8 mouse cellular contexts compared by ENCODE assay signal in the genomic region with DNA sequence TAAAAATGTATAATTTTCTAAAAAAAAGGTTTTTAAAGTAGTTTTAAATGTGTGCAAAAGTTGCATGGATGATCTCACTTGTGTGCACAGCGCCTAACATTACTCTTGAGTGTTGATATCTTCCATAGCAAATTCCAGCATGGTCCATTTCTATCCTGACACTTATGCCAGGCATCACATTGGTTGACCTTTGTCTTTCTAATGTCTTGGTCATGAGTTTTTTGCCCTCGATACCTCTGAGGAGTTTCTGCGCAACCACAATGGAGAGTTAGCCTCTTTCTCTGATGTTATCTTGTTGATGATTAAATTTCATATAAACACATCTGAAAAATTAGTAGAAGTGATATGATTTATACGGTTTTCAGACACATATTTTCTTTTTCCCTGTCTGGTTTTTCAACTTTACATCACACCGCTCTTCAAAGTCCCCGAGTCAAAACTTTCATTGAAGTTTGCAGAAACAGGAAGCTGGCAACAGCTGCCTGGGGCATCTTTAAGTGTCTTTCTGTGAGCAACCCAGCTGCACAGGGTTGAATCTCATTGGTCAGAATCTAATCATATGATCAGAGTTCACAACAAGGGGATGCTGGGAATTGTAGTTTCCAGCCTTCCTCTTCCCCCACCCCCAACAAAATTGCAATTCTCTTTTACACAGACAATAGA.
A peak's percentile ranks its signal among the peaks of the same experiment; 100 is the strongest.
DNase-seq lines count a peak whose midpoint lies in the region; ATAC-seq and TF ChIP-seq lines count a peak whose summit lies in the region.

No protein-coding gene starts in this region.

- no peaks in the 10 kb centered on the region for H3K27me3 ChIP-seq in forebrain, embryonic 16.5 days (replicated peaks; ENCODE audit: control insufficient read depth, insufficient read depth, low read length)

- DNase-seq in layer of hippocampus, adult 2 months (ENCODE audit: low spot score in 2 of 2) = peak; percentile 18 to 38
- DNase-seq in layer of hippocampus, adult 9-10 months (ENCODE audit: low spot score) = no peak
- peak; percentile 72 for DNase-seq in R1 (ENCODE audit: low read depth, low spot score)
- DNase-seq in lung, postnatal 25 days (ENCODE audit: low spot score) = peak; percentile 7
- DNase-seq in thymus, postnatal 14 days = peak; percentile 62
- DNase-seq in heart, adult 8-10 months (ENCODE audit: low spot score) = no peak
- DNase-seq in heart, adult 18-20 months = no peak

- no peak overlapping the region for H3K27ac ChIP-seq in layer of hippocampus, adult 2 months
- H3K27ac ChIP-seq in forebrain, embryonic 16.5 days (ENCODE audit: low read length) = no peak overlapping the region

- peak; percentile 94 for ATAC-seq in forebrain, embryonic 16.5 days

- no peak overlapping the region for H3K4me2 ChIP-seq in forebrain, embryonic 16.5 days (ENCODE audit: low read length)

- no peaks in the 10 kb centered on the region for H3K9me3 ChIP-seq in forebrain, embryonic 16.5 days (ENCODE audit: control insufficient read depth, low read length)

- WGBS in forebrain, embryonic 16.5 days = 63% methylated on average over 6 of the region's 6 CpGs

- no peak overlapping the region; the same call in 1 of the 2 replicates for H3K4me3 ChIP-seq in layer of hippocampus, adult 2 months
- no peak overlapping the region for H3K4me3 ChIP-seq in forebrain, embryonic 16.5 days (replicated peaks; ENCODE audit: low read length)

- TF ChIP-seq CTCF in layer of hippocampus, adult 2 months (conservative IDR thresholded peaks at IDR 0.05) = no peak

- no peak overlapping the region for H3K9ac ChIP-seq in forebrain, embryonic 16.5 days (replicated peaks; ENCODE audit: low read depth, low read length)

- H3K36me3 ChIP-seq in forebrain, embryonic 16.5 days (ENCODE audit: control insufficient read depth, insufficient read depth) = no peaks in the 10 kb centered on the region

- 0 out of 2 replicates have a peak, but pooled peaks cover 2% of the 10 kb centered on the region for H3K4me1 ChIP-seq in forebrain, embryonic 16.5 days (replicated peaks; ENCODE audit: control insufficient read depth, insufficient read depth, low read length)

Comparison
In these comparisons a context has a peak if more than half of its experiments do, and no peak if none do; other contexts are left out.
1. DNase-seq: peak in layer of hippocampus, adult 2 months (2 of 2), R1 (single experiment), lung, postnatal 25 days (single experiment) and thymus, postnatal 14 days (single experiment); none in layer of hippocampus, adult 9-10 months (single experiment), heart, adult 8-10 months (single experiment) and heart, adult 18-20 months (0 of 2).